ENCODE assay signal across 10 mouse cellular contexts in the genomic region with DNA sequence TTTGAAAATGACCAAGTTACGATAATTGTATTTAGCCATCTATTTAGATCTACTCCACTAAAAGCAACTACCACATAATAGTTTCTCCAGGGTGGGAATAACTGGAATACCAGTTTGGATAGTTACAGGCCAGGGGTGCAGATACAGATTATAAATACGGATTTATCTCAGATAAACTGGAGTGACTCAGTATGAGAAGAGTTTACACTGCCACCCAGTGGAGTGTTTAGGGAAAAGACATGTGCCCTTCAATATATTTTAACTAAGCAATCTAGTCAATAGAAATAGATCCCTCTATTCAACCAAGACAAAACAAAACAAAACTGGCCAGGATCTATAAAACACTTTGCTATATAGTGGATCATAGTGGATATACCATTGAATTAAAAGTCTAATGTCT. TPM values are rescaled to one million over a fixed set of nuclear protein-coding genes. Genes with fewer than 3 reads are reported as not detected.
A peak's percentile ranks its signal among the peaks of the same experiment; 100 is the strongest.
DNase-seq lines count a peak whose midpoint lies in the region; ATAC-seq and TF ChIP-seq lines count a peak whose summit lies in the region.
"Had no signal": no experiment of that assay in that cellular context is flagged by ENCODE, and none has a peak within 500 bp of the region (broad histone marks: within the 10 kb centered on the region; RNA-seq: fewer than 3 reads in every experiment).

No protein-coding gene starts in this region.

- peak; percentile 67 for DNase-seq in embryonic facial prominence, embryonic 11.5 days (ENCODE audit: low spot score)
- DNase-seq in embryonic facial prominence, embryonic 10.5 days (ENCODE audit: low spot score): no peak
- no peak for DNase-seq in left cerebral cortex, adult 2 months (ENCODE audit: extremely low spot score in 1 of 2, low spot score in 2 of 2)
- no peak for DNase-seq in left cerebral cortex, adult 8-10 months (ENCODE audit: low spot score in 2 of 2)
- peak; percentile 65 for DNase-seq in MN1 (ENCODE audit: low spot score)
- DNase-seq in induced T-regulatory cell, adult 2 months (ENCODE audit: low read depth): peak; percentile 39
- DNase-seq in stomach, postnatal 0 days (ENCODE audit: low spot score): no peak
- DNase-seq in right cerebral cortex, postnatal 4 days: no peak

- no peaks in the 10 kb centered on the region for H3K4me1 ChIP-seq in embryonic facial prominence, embryonic 11.5 days (ENCODE audit: control insufficient read depth, insufficient read depth, low read length)
- no peaks in the 10 kb centered on the region for H3K4me1 ChIP-seq in embryonic facial prominence, embryonic 10.5 days
- no peaks in the 10 kb centered on the region for H3K4me1 ChIP-seq in stomach, postnatal 0 days (replicated peaks; ENCODE audit: control insufficient read depth, insufficient read depth)
- H3K4me1 ChIP-seq: liver, embryonic 15.5 days had no signal

- H3K27me3 ChIP-seq in embryonic facial prominence, embryonic 11.5 days (ENCODE audit: control insufficient read depth, insufficient read depth, low read length): no peaks in the 10 kb centered on the region
- no peaks in the 10 kb centered on the region for H3K27me3 ChIP-seq in embryonic facial prominence, embryonic 10.5 days (replicated peaks; ENCODE audit: low read depth, poor library complexity, severe bottlenecking)
- no peaks in the 10 kb centered on the region for H3K27me3 ChIP-seq in stomach, postnatal 0 days (ENCODE audit: control insufficient read depth, insufficient read depth, low read length)
- H3K27me3 ChIP-seq: liver, embryonic 15.5 days had no signal

- intact Hi-C loops in left cerebral cortex, adult 2 months (cut with DNase I): loop anchor here (1.0 to 5.0 kb wide), 3 partner anchors 52 to 297 kb away; a partner anchor contains a TSS

- no peak overlapping the region for H3K9ac ChIP-seq in embryonic facial prominence, embryonic 11.5 days (replicated peaks; ENCODE audit: low read length)
- H3K9ac ChIP-seq in stomach, postnatal 0 days (ENCODE audit: low read length): no peak overlapping the region
- H3K9ac ChIP-seq: liver, embryonic 15.5 days had no signal

- H3K4me3 ChIP-seq in embryonic facial prominence, embryonic 11.5 days (ENCODE audit: low read depth, low read length): no peak overlapping the region
- H3K4me3 ChIP-seq in embryonic facial prominence, embryonic 10.5 days: no peak overlapping the region
- no peak overlapping the region for H3K4me3 ChIP-seq in left cerebral cortex, adult 2 months
- no peak overlapping the region for H3K4me3 ChIP-seq in stomach, postnatal 0 days (ENCODE audit: low read depth, low read length)
- H3K4me3 ChIP-seq: liver, embryonic 15.5 days had no signal

- no peak for ATAC-seq in embryonic facial prominence, embryonic 11.5 days (replicated peaks; ENCODE audit: insufficient number of reproducible peaks, low FRiP score, low TSS enrichment, low read depth)
- no peak for ATAC-seq in stomach, postnatal 0 days (ENCODE audit: low FRiP score, low TSS enrichment)

- WGBS in embryonic facial prominence, embryonic 11.5 days: 63% methylated on average over 2 of the region's 2 CpGs
- 71% methylated on average over 2 of the region's 2 CpGs for WGBS in embryonic facial prominence, embryonic 10.5 days
- 52% methylated on average over 2 of the region's 2 CpGs for whole genome bisulfite sequencing in stomach, postnatal 0 days

- no peaks in the 10 kb centered on the region for H3K9me3 ChIP-seq in embryonic facial prominence, embryonic 11.5 days (replicated peaks; ENCODE audit: control insufficient read depth, low read length)
- no peaks in the 10 kb centered on the region for H3K9me3 ChIP-seq in embryonic facial prominence, embryonic 10.5 days
- H3K9me3 ChIP-seq in stomach, postnatal 0 days (ENCODE audit: control insufficient read depth, low read length): no peaks in the 10 kb centered on the region
- H3K9me3 ChIP-seq: liver, embryonic 15.5 days had no signal

- H3K36me3 ChIP-seq in embryonic facial prominence, embryonic 11.5 days (replicated peaks; ENCODE audit: control insufficient read depth, insufficient read depth, low read depth, low read length): no peaks in the 10 kb centered on the region
- H3K36me3 ChIP-seq in embryonic facial prominence, embryonic 10.5 days (replicated peaks): no peaks in the 10 kb centered on the region
- no peaks in the 10 kb centered on the region for H3K36me3 ChIP-seq in stomach, postnatal 0 days (ENCODE audit: control insufficient read depth, insufficient read depth, low read length)
- H3K36me3 ChIP-seq: liver, embryonic 15.5 days had no signal

- no peak overlapping the region for H3K4me2 ChIP-seq in embryonic facial prominence, embryonic 11.5 days (ENCODE audit: low read depth, low read length)
- H3K4me2 ChIP-seq in stomach, postnatal 0 days (replicated peaks; ENCODE audit: low read depth): no peak overlapping the region
- H3K4me2 ChIP-seq: liver, embryonic 15.5 days had no signal

- no peak overlapping the region for H3K27ac ChIP-seq in embryonic facial prominence, embryonic 11.5 days (replicated peaks; ENCODE audit: low read depth, low read length)
- no peak overlapping the region for H3K27ac ChIP-seq in embryonic facial prominence, embryonic 10.5 days (replicated peaks)
- H3K27ac ChIP-seq in left cerebral cortex, adult 2 months: no peak overlapping the region
- H3K27ac ChIP-seq in stomach, postnatal 0 days (replicated peaks): no peak overlapping the region
- H3K27ac ChIP-seq: liver, embryonic 15.5 days had no signal

- TF ChIP-seq EP300 in stomach, postnatal 0 days (optimal IDR thresholded peaks at IDR 0.05): no peak

- TF ChIP-seq CTCF in left cerebral cortex, adult 2 months (IDR thresholded peaks at IDR 0.05): peak; percentile 74
- peak; percentile 82 for TF ChIP-seq CTCF in stomach, postnatal 0 days (IDR thresholded peaks at IDR 0.05; ENCODE audit: low read depth)

RNA-seq across cellular contexts. Expression of a gene that starts 24.7 kb away (rescaled TPM):
- polyA plus RNA-seq in embryonic facial prominence, embryonic 11.5 days (2014; fragmentation: Nextera tagmentation; extraction: Ambion mirVana): not detected in 2 replicates
- not detected in 2 replicates for polyA plus RNA-seq in embryonic facial prominence, embryonic 10.5 days (2016; fragmentation: Nextera tagmentation; extraction: Ambion mirVana)
- not detected for total RNA-seq in left cerebral cortex, adult 2 months (2021)
- not detected for total RNA-seq in left cerebral cortex, adult 8-10 months (2022)
- polyA plus RNA-seq in stomach, postnatal 0 days (2015; fragmentation: Nextera tagmentation; extraction: Ambion mirVana): not detected in 2 replicates
- polyA plus RNA-seq: liver, embryonic 15.5 days; stomach, embryonic 16.5 days had no signal

RNA-seq across cellular contexts. Expression of a gene that starts 51.5 kb away (rescaled TPM):
- 91.4 and 100 TPM in 2 replicates for polyA plus RNA-seq in embryonic facial prominence, embryonic 11.5 days (2014; fragmentation: Nextera tagmentation; extraction: Ambion mirVana)
- polyA plus RNA-seq in embryonic facial prominence, embryonic 10.5 days (2016; fragmentation: Nextera tagmentation; extraction: Ambion mirVana): 84.7 and 85.7 TPM in 2 replicates
- 10 to 100 TPM; 50.1 to 58.7 TPM for total RNA-seq in left cerebral cortex, adult 2 months (2021)
- 10 to 100 TPM; 46.9 to 49.2 (median 48.5) TPM for total RNA-seq in left cerebral cortex, adult 8-10 months (2022)
- polyA plus RNA-seq in stomach, postnatal 0 days (2015; fragmentation: Nextera tagmentation; extraction: Ambion mirVana): 23.4 and 26.5 TPM in 2 replicates

RNA-seq across cellular contexts. Expression of a gene that starts 53.9 kb away (rescaled TPM):
- 0.45 and 0.63 TPM in 2 replicates for polyA plus RNA-seq in embryonic facial prominence, embryonic 11.5 days (2014; fragmentation: Nextera tagmentation; extraction: Ambion mirVana)
- polyA plus RNA-seq in embryonic facial prominence, embryonic 10.5 days (2016; fragmentation: Nextera tagmentation; extraction: Ambion mirVana): 0.27 and 0.52 TPM in 2 replicates
- 10 to 100 TPM; 29.9 to 37.1 TPM for total RNA-seq in left cerebral cortex, adult 2 months (2021)
- total RNA-seq in left cerebral cortex, adult 8-10 months (2022): 100 to 1,000 TPM in 3 of 4 experiments, 10 to 100 TPM in 1; 97.9 to 105 (median 103) TPM
- polyA plus RNA-seq in stomach, postnatal 0 days (2015; fragmentation: Nextera tagmentation; extraction: Ambion mirVana): 54.4 and 63.6 TPM in 2 replicates

Comparison
In these comparisons a context has a peak if more than half of its experiments do, and no peak if none do; other contexts are left out.
1. DNase-seq: peak in embryonic facial prominence, embryonic 11.5 days (single experiment), MN1 (single experiment) and induced T-regulatory cell, adult 2 months (single experiment); none in embryonic facial prominence, embryonic 10.5 days (single experiment), left cerebral cortex, adult 2 months (0 of 2), left cerebral cortex, adult 8-10 months (0 of 2), stomach, postnatal 0 days (single experiment) and right cerebral cortex, postnatal 4 days (single experiment).
2. RNA of a gene that starts 53.9 kb away (polyA plus RNA-seq): 54.4 to 63.6 TPM in stomach, postnatal 0 days; 0.45 to 0.63 TPM in embryonic facial prominence, embryonic 11.5 days and 0.27 to 0.52 TPM in embryonic facial prominence, embryonic 10.5 days; every median in the first group is over 10 times any median in the second.